Mouse (Mus musculus) CH12.LX (cell line): ENCODE results near the gene Serpina5. TPM values are rescaled to one million over a fixed set of nuclear protein-coding genes. Genes with fewer than 3 reads are reported as not detected.

ENCODE experiments used
- DNase-seq: peaks from one replicate; pipeline ENCODE4 v3.0.0-alpha.2; 2013; ENCODE audit errors: extremely low read depth
- H3K27ac ChIP-seq: 2 replicates; pipeline ENCODE4 v1.5.1; 2012; ENCODE audit warnings: low read depth, mild to moderate bottlenecking, control low read depth, moderate library complexity; ENCODE audit not compliant: insufficient read depth
- H3K27me3 ChIP-seq: replicated peaks from 2 replicates; pipeline ENCODE3; 2012; ENCODE audit warnings: inconsistent platforms
- H3K36me3 ChIP-seq, 2 experiments: replicated peaks in 1 of 2; 2 replicates each; pipeline versions ENCODE3 to v1.6.1; 2012; ENCODE audit warnings: inconsistent platforms in 1 of 2, low read length in 1 of 2, mild to moderate bottlenecking in 1 of 2, mixed read lengths in 1 of 2, moderate library complexity in 1 of 2; ENCODE audit not compliant: control insufficient read depth in 1 of 2, insufficient read depth in 1 of 2
- H3K4me1 ChIP-seq, 2 experiments: 2 replicates each; pipeline ENCODE4 v1.6.1; 2012; ENCODE audit warnings: inconsistent platforms in 1 of 2, moderate library complexity in 1 of 2; ENCODE audit not compliant: insufficient read depth in 2 of 2, control insufficient read depth in 1 of 2
- H3K4me2 ChIP-seq: 2 replicates; pipeline ENCODE4 v1.6.1; 2012; ENCODE audit warnings: low read depth, mild to moderate bottlenecking, control low read depth; ENCODE audit not compliant: poor library complexity, insufficient read depth, severe bottlenecking
- H3K4me3 ChIP-seq, 3 experiments: fragments of 150-350 bp in 1 of 3; sonication (generic) in 1 of 3; replicated peaks in 1 of 3; 2 replicates each; pipeline versions ENCODE3 to v1.5.1; 2011 to 2012; ENCODE audit warnings: low read depth in 2 of 3, low read length in 2 of 3, mild to moderate bottlenecking in 2 of 3, moderate library complexity in 2 of 3, control low read depth in 1 of 3, improper control_type of control experiment in 1 of 3, inconsistent platforms in 1 of 3, mixed read lengths in 1 of 3; ENCODE audit not compliant: poor library complexity in 1 of 3
- H3K79me2 ChIP-seq: replicated peaks from 2 replicates; pipeline ENCODE4 v1.6.1; 2012; ENCODE audit warnings: mild to moderate bottlenecking, moderate library complexity; ENCODE audit not compliant: control insufficient read depth, poor library complexity, insufficient read depth, severe bottlenecking; ENCODE audit errors: extremely low read depth
- H3K9ac ChIP-seq: 2 replicates; pipeline ENCODE4 v1.6.1; 2012; ENCODE audit warnings: low read depth, mild to moderate bottlenecking, control low read depth, moderate library complexity; ENCODE audit not compliant: insufficient read depth
- H3K9me3 ChIP-seq: replicated peaks from 2 replicates; pipeline ENCODE3; 2012; ENCODE audit warnings: low read length, inconsistent platforms, mixed read lengths
- BHLHE40 ChIP-seq: IDR thresholded peaks from 2 replicates; pipeline ENCODE4 v1.6.1; 2011; ENCODE audit warnings: mild to moderate bottlenecking, low read depth, low read length, improper control_type of control experiment
- CHD1 ChIP-seq: IDR thresholded peaks from 2 replicates; pipeline ENCODE4 v1.6.1; 2012; ENCODE audit warnings: low read depth, low read length, improper control_type of control experiment, inconsistent platforms
- CHD2 ChIP-seq: IDR thresholded peaks from 2 replicates; pipeline ENCODE4 v1.6.1; 2011; ENCODE audit warnings: low read length, improper control_type of control experiment
- E2F4 ChIP-seq: IDR thresholded peaks from 2 replicates; pipeline ENCODE4 v1.6.1; 2011; ENCODE audit warnings: low read depth, low read length, improper control_type of control experiment; ENCODE audit not compliant: insufficient replicate concordance
- GABPA ChIP-seq: IDR thresholded peaks from 2 replicates; pipeline ENCODE4 v1.6.1; 2012; ENCODE audit warnings: low read depth, low read length, improper control_type of control experiment, inconsistent platforms; ENCODE audit not compliant: insufficient replicate concordance
- JUND ChIP-seq: conservative IDR thresholded peaks from 2 replicates; pipeline ENCODE4 v1.6.1; 2011; ENCODE audit warnings: low read depth, low read length, improper control_type of control experiment
- MEF2A ChIP-seq: IDR thresholded peaks from 2 replicates; pipeline ENCODE4 v1.6.1; 2014; ENCODE audit warnings: low read depth, mild to moderate bottlenecking, inconsistent platforms, low read length, improper control_type of control experiment, borderline replicate concordance
- MXI1 ChIP-seq: IDR thresholded peaks from 2 replicates; pipeline ENCODE4 v1.6.1; 2011; ENCODE audit warnings: mild to moderate bottlenecking, low read depth, low read length, improper control_type of control experiment
- MYC ChIP-seq: IDR thresholded peaks from 2 replicates; pipeline ENCODE4 v1.6.1; 2011; ENCODE audit warnings: low read depth, mild to moderate bottlenecking, improper control_type of control experiment, low read length
- PAX5 ChIP-seq: IDR thresholded peaks from 2 replicates; pipeline ENCODE4 v1.6.1; 2012; ENCODE audit warnings: low read length, inconsistent platforms, mixed read lengths
- POLR2AphosphoS2 ChIP-seq: IDR thresholded peaks from 2 replicates; pipeline ENCODE4 v1.6.1; 2011; ENCODE audit warnings: low read depth, low read length, improper control_type of control experiment
- RAD21 ChIP-seq: IDR thresholded peaks from 2 replicates; pipeline ENCODE4 v1.6.1; 2011; ENCODE audit warnings: low read depth, mild to moderate bottlenecking, low read length, improper control_type of control experiment, moderate library complexity
- RCOR1 ChIP-seq: conservative IDR thresholded peaks from 2 replicates; pipeline ENCODE4 v1.6.1; 2012; ENCODE audit warnings: low read depth, mild to moderate bottlenecking, inconsistent platforms, low read length, improper control_type of control experiment
- SMC3 ChIP-seq: IDR thresholded peaks from 2 replicates; pipeline ENCODE4 v1.6.1; 2011; ENCODE audit warnings: low read depth, low read length, improper control_type of control experiment
- TCF12 ChIP-seq: IDR thresholded peaks from 2 replicates; pipeline ENCODE4 v1.6.1; 2014; ENCODE audit warnings: low read depth, mild to moderate bottlenecking, inconsistent platforms, low read length, improper control_type of control experiment
- UBTF ChIP-seq: IDR thresholded peaks from 2 replicates; pipeline ENCODE4 v1.6.1; 2012; ENCODE audit warnings: low read depth, mild to moderate bottlenecking, inconsistent platforms, low read length, improper control_type of control experiment, moderate library complexity
- USF2 ChIP-seq: conservative IDR thresholded peaks from 2 replicates; pipeline ENCODE4 v1.6.1; 2011; ENCODE audit warnings: low read depth, low read length, improper control_type of control experiment
- ZC3H11A ChIP-seq: IDR thresholded peaks from 2 replicates; pipeline ENCODE4 v1.6.1; 2012; ENCODE audit warnings: low read depth, mild to moderate bottlenecking, inconsistent platforms, low read length, improper control_type of control experiment
- dilution Hi-C: fragments of 300-500 bp; cut with MboI; formaldehyde crosslinking; loops from 2 replicates; pipeline ENCODE4 v1.14.3; 2020; ENCODE audit warnings: low sequenced_read_pairs; ENCODE audit not compliant: extremely low pct_unique_long_range_greater_than_20kb, extremely low pct_ligation_motif_present
- in situ Hi-C: fragments of 300-500 bp; cut with MboI; formaldehyde crosslinking; loops from 3 replicates; pipeline ENCODE4 v1.14.3; 2019; ENCODE audit warnings: low sequenced_read_pairs, low pct_ligation_motif_present, low pct_unique_long_range_greater_than_20kb, mixed read lengths
- polyA plus RNA-seq: library from polyadenylated mRNA; unstranded; fragments of >175 nt; gene quantifications from 2 replicates; pipeline ENCODE4 v1.2.1, GENCODE M21; 2012; ENCODE audit warnings: low read depth; ENCODE audit not compliant: insufficient read length
- total RNA-seq, 2 experiments: library from RNA; depleted of rRNA; stranded (reverse); fragments of 300-350 nt in 1 of 2; fragments of >200 nt in 1 of 2; gene quantifications; 2 replicates each; pipeline ENCODE4 v1.2.3; 2012 to 2014

Serpina5 gene
- total and polyA plus RNA-seq, 3 experiments: not detected

GRCm38 (mm10) chr12:104151989-104152388 is 51.1 kb downstream of the Serpina5 start:
- H3K9me3 ChIP-seq: no peaks in the 10 kb centered on the region
- no peak for TF ChIP-seq MYC
- no peak for TF ChIP-seq USF2
- no peak for TF ChIP-seq CHD1
- no peak for TF ChIP-seq RCOR1
- no peak for TF ChIP-seq BHLHE40
- TF ChIP-seq CHD2: no peak
- no peak for TF ChIP-seq GABPA
- H3K4me1 ChIP-seq: no peaks in the 10 kb centered on the region
- dilution Hi-C loops: no loop called here
- DNase-seq: no peak
- no peaks in the 10 kb centered on the region for H3K36me3 ChIP-seq
- in situ Hi-C loops: no loop called here
- H3K4me3 ChIP-seq: no peak overlapping the region
- no peak overlapping the region for H3K9ac ChIP-seq
- no peak overlapping the region for H3K27ac ChIP-seq
- H3K27me3 ChIP-seq: peaks cover 46% of the 10 kb centered on the region
- no peaks in the 10 kb centered on the region for H3K79me2 ChIP-seq
- no peak overlapping the region for H3K4me2 ChIP-seq

- Histone ChIP-seq H3K27ac (no peak overlapping the region), H3K4me1 (no peaks in the 10 kb centered on the region), H3K36me3 (no peaks in the 10 kb centered on the region), H3K9me3 (no peaks in the 10 kb centered on the region), H3K4me3 (no peak overlapping the region), H3K4me2 (no peak overlapping the region), H3K79me2 (no peaks in the 10 kb centered on the region), H3K27me3 (peaks cover 38% of the 10 kb centered on the region), H3K9ac (no peak overlapping the region)
- DNase-seq: no peak
- no peak for TF ChIP-seq TCF12
- TF ChIP-seq E2F4: no peak
- no peak for TF ChIP-seq RCOR1
- no peak for TF ChIP-seq MEF2A
- TF ChIP-seq JUND: no peak
- TF ChIP-seq MYC: no peak
- TF ChIP-seq PAX5: no peak
- in situ Hi-C loops (no loop called here), dilution Hi-C loops (no loop called here)
These were observed 52.2 kb downstream of the Serpina5 start for GRCm38 (mm10) chr12:104153041-104153645.

DNA sequence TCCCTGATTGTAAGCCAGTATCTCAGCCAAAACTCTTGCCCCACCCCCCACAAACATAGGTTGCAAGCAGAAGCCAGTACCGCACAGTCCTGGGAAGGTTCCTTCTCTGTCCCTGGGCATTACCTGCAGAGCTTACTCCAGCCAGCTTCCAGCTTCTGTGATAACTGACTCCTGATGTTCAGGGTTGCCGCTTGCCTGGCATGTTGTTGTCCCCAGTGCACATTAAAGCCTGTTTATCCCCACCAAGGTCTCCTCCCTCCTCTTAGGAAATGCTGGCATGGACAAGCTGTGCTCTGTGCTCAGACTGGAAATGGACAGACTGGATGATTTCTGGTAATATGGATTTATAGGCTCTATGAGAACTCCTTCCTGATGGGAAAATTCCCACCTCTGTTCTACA is 52.7 kb downstream of the Serpina5 start, which contains the start of gene Serpina3c:
TSS of gene Serpina3c (minus strand) at position 215 of the 400 bp plus-strand sequence.
- TF ChIP-seq E2F4 (no peak), RAD21 (no peak), GABPA (no peak), USF2 (no peak), UBTF (no peak), ZC3H11A (no peak), POLR2AphosphoS2 (no peak), MXI1 (no peak), SMC3 (no peak), BHLHE40 (no peak), PAX5 (no peak)
- in situ Hi-C loops: no loop called here

More for the DNA sequence above, 52.7 kb downstream of the Serpina5 start, which contains the start of gene Serpina3c:
- Histone ChIP-seq H3K4me3 (no peak within 1 kb of the TSS), H3K79me2 (no peaks in the 10 kb centered on the region), H3K36me3 (no peaks in the 10 kb centered on the region), H3K9me3 (no peaks in the 10 kb centered on the region), H3K4me2 (no peak within 1 kb of the TSS), H3K4me1 (no peaks in the 10 kb centered on the region), H3K27me3 (peaks cover 38% of the 10 kb centered on the region), H3K27ac (no peak within 1 kb of the TSS), H3K9ac (no peak within 1 kb of the TSS)
- dilution Hi-C loops: no loop called here
- DNase-seq: no peak
